In the genomic region with DNA sequence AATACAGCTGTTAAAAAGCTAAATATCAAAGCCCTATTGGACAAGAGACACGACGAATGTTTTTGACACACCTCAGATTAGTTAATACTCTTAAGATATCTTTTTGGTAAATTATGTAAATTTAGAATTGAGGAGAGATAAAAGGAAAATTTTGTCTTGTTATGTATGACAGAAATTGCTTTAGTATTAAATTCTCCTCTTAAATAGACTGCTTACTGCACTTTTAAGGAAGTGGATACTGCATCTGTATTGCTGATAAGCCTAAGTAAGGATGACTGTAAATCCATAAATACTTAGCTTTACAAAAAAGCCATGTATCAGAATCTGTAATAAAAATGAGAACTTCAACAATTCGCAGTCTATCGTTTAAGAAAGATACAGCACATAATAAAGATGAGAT, we compare ENCODE assay signal across 8 mouse cellular contexts. TPM values are rescaled to one million over a fixed set of nuclear protein-coding genes. Genes with fewer than 3 reads are reported as not detected.
DNase-seq lines count a peak whose midpoint lies in the region; ATAC-seq lines count a peak whose summit lies in the region.

No protein-coding gene starts in this region.

- ATAC-seq in erythroblast, adult 5-6 weeks (replicated peaks; ENCODE audit: low FRiP score, poor library complexity, severe bottlenecking), result no peak
- ATAC-seq in forebrain, embryonic 14.5 days, result no peak
- no peak for ATAC-seq in liver, embryonic 13.5 days (ENCODE audit: low read depth)
- no peak for ATAC-seq in inflammation-experienced regulatory T-cells, adult 6 months

- 48% methylated on average over 4 of the region's 4 CpGs for WGBS in forebrain, embryonic 14.5 days
- 28% methylated on average over 4 of the region's 4 CpGs for WGBS in liver, embryonic 13.5 days (ENCODE audit: insufficient replicate concordance)

- peak overlapping the region; percentile 98 for H3K9ac ChIP-seq in forebrain, embryonic 14.5 days (ENCODE audit: low read length)
- H3K9ac ChIP-seq in liver, embryonic 13.5 days, result peak overlapping the region; percentile 99

- DNase-seq in 416B (ENCODE audit: low read depth), result peak; percentile 59
- no peak for DNase-seq in forebrain, embryonic 14.5 days (ENCODE audit: low spot score)
- no peak for DNase-seq in liver, embryonic 13.5 days
- no peak for DNase-seq in adipocyte (ENCODE audit: low spot score)
- no peak for DNase-seq in gastrocnemius, adult 18-20 months (ENCODE audit: low spot score)

- H3K4me1 ChIP-seq in erythroblast, embryonic 14.5 days (ENCODE audit: control insufficient read depth), result peaks cover 36% of the 10 kb centered on the region
- peaks cover 14% of the 10 kb centered on the region for H3K4me1 ChIP-seq in forebrain, embryonic 14.5 days (ENCODE audit: control insufficient read depth, insufficient read depth, low read length)
- H3K4me1 ChIP-seq in liver, embryonic 13.5 days (replicated peaks), result peaks cover 36% of the 10 kb centered on the region

- peak overlapping the region; percentile 58 for H3K4me2 ChIP-seq in forebrain, embryonic 14.5 days (ENCODE audit: low read length)
- peak overlapping the region; percentile 80 for H3K4me2 ChIP-seq in liver, embryonic 13.5 days

- H3K36me3 ChIP-seq in erythroblast, embryonic 14.5 days (ENCODE audit: control insufficient read depth), result no peaks in the 10 kb centered on the region
- H3K36me3 ChIP-seq in forebrain, embryonic 14.5 days (ENCODE audit: control insufficient read depth, insufficient read depth, low read length), result no peaks in the 10 kb centered on the region
- no peaks in the 10 kb centered on the region for H3K36me3 ChIP-seq in liver, embryonic 13.5 days

- peak overlapping the region; percentile 100 for H3K4me3 ChIP-seq in erythroblast, embryonic 14.5 days (replicated peaks)
- H3K4me3 ChIP-seq in forebrain, embryonic 14.5 days (ENCODE audit: low read depth, low read length), result peak overlapping the region; percentile 94
- H3K4me3 ChIP-seq in liver, embryonic 13.5 days (replicated peaks), result peak overlapping the region; percentile 99

- no peak overlapping the region for H3K27ac ChIP-seq in forebrain, embryonic 14.5 days (ENCODE audit: low read depth, low read length)
- H3K27ac ChIP-seq in liver, embryonic 13.5 days, result no peak overlapping the region; the same call in 1 of the 2 replicates

- H3K9me3 ChIP-seq in erythroblast, embryonic 14.5 days (ENCODE audit: control insufficient read depth, low read length), result no peaks in the 10 kb centered on the region
- H3K9me3 ChIP-seq in forebrain, embryonic 14.5 days (replicated peaks; ENCODE audit: control insufficient read depth, low read length), result no peaks in the 10 kb centered on the region
- no peaks in the 10 kb centered on the region for H3K9me3 ChIP-seq in liver, embryonic 13.5 days (replicated peaks)

- no peaks in the 10 kb centered on the region for H3K27me3 ChIP-seq in erythroblast, embryonic 14.5 days (ENCODE audit: control insufficient read depth)
- H3K27me3 ChIP-seq in forebrain, embryonic 14.5 days (replicated peaks; ENCODE audit: control insufficient read depth, insufficient read depth, low read length), result no peaks in the 10 kb centered on the region
- H3K27me3 ChIP-seq in liver, embryonic 13.5 days, result no peaks in the 10 kb centered on the region

RNA-seq across cellular contexts. Expression of a gene that starts 1.8 kb away (rescaled TPM):
- 0.73 and 1.2 TPM in 2 replicates for polyA plus RNA-seq in erythroblast, embryonic 14.5 days (2012)
- total RNA-seq in erythroblast, adult 5-6 weeks (2015; ENCODE audit: low replicate concordance), result 25.6 and 39.1 TPM in 2 replicates
- 44.9 and 61.0 TPM in 2 replicates for total RNA-seq in erythroblast, adult 5-6 weeks (2017; ENCODE audit: low replicate concordance)
- 141 and 166 TPM in 2 replicates for polyA plus RNA-seq in forebrain, embryonic 14.5 days (2014; fragmentation: Nextera tagmentation; extraction: Ambion mirVana)
- 70.9 and 83.7 TPM in 2 replicates for polyA plus RNA-seq in liver, embryonic 13.5 days (2015; fragmentation: Nextera tagmentation; extraction: Ambion mirVana)
- polyA plus RNA-seq in inflammation-experienced regulatory T-cells, adult 6 months (2017; shearing (Covaris generic)), result 10 to 100 TPM; 46.3 to 71.3 (median 53.6) TPM
- total RNA-seq in gastrocnemius, adult 18-20 months (2021), result 100 to 1,000 TPM; 105 to 107 TPM

Comparison
In these comparisons a context has a peak if more than half of its experiments do, and no peak if none do; other contexts are left out.
1. RNA of a gene that starts 1.8 kb away (polyA plus RNA-seq): 141 to 166 TPM in forebrain, embryonic 14.5 days, 70.9 to 83.7 TPM in liver, embryonic 13.5 days and 46.3 to 71.3 TPM in inflammation-experienced regulatory T-cells, adult 6 months; 0.73 to 1.2 TPM in erythroblast, embryonic 14.5 days; every median in the first group is over 10 times any median in the second.
2. Peak in every context shown above with its lines, with median percentiles within 50 percentile points of each other: H3K4me3 ChIP-seq.